Mouse (Mus musculus) inflammation-experienced regulatory T-cells, adult 16 weeks (primary cell): ENCODE data around the gene Pradc1. TPM values are rescaled to one million over a fixed set of nuclear protein-coding genes. Genes with fewer than 3 reads are reported as not detected.

Source experiments
- polyA plus RNA-seq: library from polyadenylated mRNA; unstranded; fragments of 100-300 nt; shearing (Covaris generic); gene quantifications from one replicate; pipeline ENCODE4 v1.2.1, GENCODE M21; 2017

The Pradc1 gene
- polyA plus RNA-seq = 20.4 TPM

DNA sequence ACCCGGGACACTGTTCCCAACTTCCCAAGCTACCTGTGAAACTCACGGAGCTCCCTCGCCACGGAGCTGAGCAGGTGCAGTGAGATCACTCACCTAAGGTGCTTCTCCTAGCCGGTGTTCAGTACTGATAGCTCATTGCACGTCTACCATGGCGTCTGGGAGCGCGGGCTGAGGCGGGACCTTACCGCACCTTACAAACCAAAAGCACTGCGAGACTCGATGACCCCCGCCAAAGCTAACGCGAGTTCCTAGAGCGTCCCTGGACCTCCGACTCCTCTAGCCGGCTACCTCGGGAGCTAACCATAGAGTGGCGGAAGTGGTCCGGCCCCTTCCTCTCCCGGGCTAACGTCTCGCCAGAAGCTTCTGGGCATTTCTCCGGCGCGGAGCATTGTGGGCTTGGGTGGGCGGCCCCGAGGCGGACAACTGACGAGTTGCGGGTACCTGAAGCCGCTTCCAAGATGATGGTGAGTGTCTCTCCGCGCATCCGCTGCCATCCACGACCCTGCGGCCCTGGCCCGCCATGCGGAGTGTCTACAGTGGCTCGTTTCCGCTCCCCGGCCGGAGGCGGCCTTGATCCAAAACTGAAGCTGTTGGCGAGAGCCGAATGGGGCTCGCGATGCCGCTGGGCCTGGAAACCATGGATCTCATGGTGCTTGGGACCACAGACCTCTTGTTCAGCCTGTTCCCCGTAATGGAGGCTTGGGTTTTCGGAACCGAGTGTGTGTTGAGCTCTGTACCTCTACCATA lies at the start of gene Pradc1:
Gene Pradc1, minus strand, starts transcription at position 307 of the 747 bp plus-strand sequence.

DNA sequence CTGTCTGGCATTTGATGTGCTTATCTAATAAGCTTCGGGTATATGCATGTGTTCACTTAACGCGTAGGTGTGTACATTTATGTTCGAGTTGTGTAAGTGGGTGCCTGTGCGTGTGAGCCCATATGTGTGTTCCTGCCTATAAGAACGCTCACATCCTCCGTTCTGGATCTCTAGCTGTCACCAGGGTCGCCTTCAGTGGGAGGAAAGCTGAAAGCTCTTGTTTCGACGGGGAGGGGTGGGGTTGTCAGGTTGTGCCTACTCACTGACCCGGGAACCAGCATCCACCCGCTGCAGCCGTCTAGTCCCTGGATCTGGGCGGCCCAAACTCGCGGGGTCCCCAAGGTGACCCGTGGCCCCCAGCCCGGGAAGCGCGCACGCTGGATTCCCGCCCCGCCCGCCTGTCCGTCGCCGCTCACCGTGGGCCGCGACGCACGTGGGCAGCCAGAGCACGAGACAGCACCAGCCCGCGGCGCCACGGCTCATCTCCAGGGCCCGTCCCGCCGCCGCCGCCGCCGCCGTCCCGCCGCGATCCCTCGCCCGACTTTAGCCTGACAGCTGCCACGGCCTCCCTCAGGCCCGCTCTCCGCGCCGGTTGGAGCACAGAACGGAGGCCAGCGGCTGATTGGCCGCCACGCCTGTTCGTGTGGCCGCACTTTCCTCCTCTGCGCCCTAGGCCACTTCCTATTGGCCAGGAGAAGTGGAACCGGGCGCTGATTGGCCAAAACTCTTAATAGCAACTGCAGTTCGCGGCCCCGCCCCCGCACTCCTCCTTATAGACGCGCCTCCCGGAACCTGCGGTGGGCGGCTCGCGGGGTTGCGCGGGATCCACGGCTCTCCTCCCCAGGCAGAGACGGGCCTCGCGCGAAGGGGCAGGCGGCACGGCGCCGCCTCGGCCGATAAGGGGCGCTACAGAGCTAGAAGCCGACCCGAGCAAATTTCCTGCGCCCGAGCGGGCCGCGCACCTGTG lies 790 bp downstream of the Pradc1 start, which contains the start of gene Cct7:
Gene Cct7, plus strand, starts transcription at position 818 of the 967 bp plus-strand sequence.

DNA sequence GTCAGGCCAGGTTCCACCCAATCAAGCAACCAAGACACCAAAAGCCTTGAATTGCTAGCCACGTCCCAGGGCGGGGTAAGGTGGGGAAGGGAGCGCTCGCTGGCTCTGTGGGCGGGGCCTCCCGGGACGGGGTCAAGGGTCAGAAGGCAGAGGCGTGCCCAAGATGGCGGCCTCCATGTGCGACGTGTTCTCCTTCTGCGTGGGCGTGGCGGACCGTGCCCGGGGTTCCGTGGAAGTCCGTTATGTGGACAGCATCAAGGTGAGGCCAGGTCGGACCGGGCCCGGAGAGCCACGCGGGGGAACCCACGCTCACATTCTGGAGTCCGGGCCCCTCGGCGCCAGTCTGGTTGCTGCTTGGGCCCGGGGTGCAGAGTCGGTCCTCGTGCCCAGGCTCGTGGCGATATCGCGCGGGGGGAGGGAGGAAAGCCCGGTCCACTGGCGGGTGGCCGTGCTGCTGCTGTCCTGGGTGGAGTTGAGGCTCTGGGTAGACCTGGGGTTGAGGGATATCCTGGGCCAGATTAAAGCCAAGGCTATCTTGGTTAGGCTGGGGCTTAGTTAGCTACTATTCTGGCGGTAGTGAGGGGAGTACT lies 19.8 kb downstream of the Pradc1 start, which contains the start of gene Smyd5:
Gene Smyd5, plus strand, starts transcription at position 148 of the 590 bp plus-strand sequence.

DNA sequence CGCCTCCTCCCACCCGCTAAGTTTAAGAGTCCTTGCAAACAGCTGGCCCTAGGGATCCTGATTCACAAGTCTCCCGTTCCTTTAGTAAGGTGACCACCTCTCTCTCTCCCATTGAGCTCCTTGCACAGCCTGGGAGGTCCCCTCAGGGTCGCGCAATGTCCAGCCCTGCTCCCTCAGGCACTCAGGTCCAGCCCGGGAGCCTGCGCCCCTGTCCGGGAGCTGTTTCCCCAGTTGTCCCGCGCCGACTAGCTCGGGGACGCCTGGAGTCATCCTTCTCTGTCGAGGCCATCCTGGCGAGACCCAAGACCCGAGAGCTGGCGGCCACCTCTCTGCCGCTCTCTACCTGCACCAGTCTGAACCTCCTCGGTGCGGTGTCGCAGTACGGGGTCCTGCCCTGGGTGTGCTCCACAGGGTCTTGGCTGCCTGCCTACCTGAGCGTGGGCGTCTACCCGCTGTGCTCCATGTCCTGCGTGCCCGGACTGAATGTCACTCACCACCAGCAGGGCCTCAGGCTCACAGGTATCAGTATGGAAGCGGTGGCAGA lies 27.9 kb downstream of the Pradc1 start, which contains the start of gene Noto:
Gene Noto, plus strand, starts transcription at position 51 of the 544 bp plus-strand sequence.

Other genes starting within 250 kb of the Pradc1 start
- 1.5 TPM for gene Sfxn5, start 118.5 kb downstream of the Pradc1 start, polyA plus RNA-seq
- gene Rab11fip5, start 77.3 kb downstream of the Pradc1 start, polyA plus RNA-seq = 0.52 TPM
- gene Noto, start 28.1 kb downstream of the Pradc1 start, polyA plus RNA-seq = not detected
- 60.0 TPM for gene Smyd5, start 20.0 kb downstream of the Pradc1 start, polyA plus RNA-seq
- gene Cct7, start 456 bp downstream of the Pradc1 start, polyA plus RNA-seq = 347 TPM
- 0.50 TPM for gene Fbxo41, start 51.0 kb upstream of the Pradc1 start, polyA plus RNA-seq
- gene Egr4, start 61.6 kb upstream of the Pradc1 start, polyA plus RNA-seq = not detected
- gene Alms1, start 135.6 kb upstream of the Pradc1 start, polyA plus RNA-seq = 1.7 TPM